Mouse (Mus musculus) activated CD4-positive, CD25-positive, alpha-beta regulatory T cell, adult 4 months (primary cell): ENCODE measurements around the gene Vtcn1. TPM values are rescaled to one million over a fixed set of nuclear protein-coding genes. Genes with fewer than 3 reads are reported as not detected.

ENCODE experiments used
- ATAC-seq: one replicate; pipeline ENCODE4 v1.8.0; 2017
- polyA plus RNA-seq, 2 experiments: library from polyadenylated mRNA; unstranded; fragments of 100-300 nt; shearing (Covaris generic); gene quantifications; one replicate each; pipeline ENCODE4 v1.2.1; 2017

The Vtcn1 gene
- polyA plus RNA-seq, 2 experiments from 2014 or later: not detected

- ATAC-seq: no peak
These were observed 97.5 kb downstream of the Vtcn1 start for GRCm38 (mm10) chr3:100922506-100923375.

GRCm38 (mm10) chr3:100924065-100924732, 98.9 kb downstream of the Vtcn1 start:
- ATAC-seq: no peak

GRCm38 (mm10) chr3:100925176-100925575, 99.9 kb downstream of the Vtcn1 start:
- ATAC-seq: no peak

- ATAC-seq: no peak
These were observed 106.2 kb downstream of the Vtcn1 start for GRCm38 (mm10) chr3:100931332-100932076.

GRCm38 (mm10) chr3:100932077-100932944, 107.1 kb downstream of the Vtcn1 start:
- no peak for ATAC-seq

GRCm38 (mm10) chr3:100935521-100935920, 110.3 kb downstream of the Vtcn1 start:
- no peak for ATAC-seq

GRCm38 (mm10) chr3:100936201-100936600, 110.9 kb downstream of the Vtcn1 start:
- no peak for ATAC-seq

GRCm38 (mm10) chr3:100938211-100938610, 113.0 kb downstream of the Vtcn1 start:
- no peak for ATAC-seq

- no peak for ATAC-seq
These were observed 115.3 kb downstream of the Vtcn1 start for GRCm38 (mm10) chr3:100940496-100941037.

Other genes with a start within 250 kb of the Vtcn1 start
- gene Man1a2, start 140.0 kb upstream of the Vtcn1 start, polyA plus RNA-seq: 10 to 100 TPM; 15.7 to 32.8 TPM
- gene Trim45, start 96.7 kb downstream of the Vtcn1 start, polyA plus RNA-seq: 1 to 10 TPM in 1 of 2 experiments, under 1 TPM in 1; 0.54 to 1.3 TPM
- 10 to 100 TPM; 13.0 to 14.8 TPM for gene Ttf2, start 144.2 kb downstream of the Vtcn1 start, polyA plus RNA-seq
- 10 to 100 TPM; 11.3 to 21.4 TPM for gene Cd101, start 204.1 kb downstream of the Vtcn1 start, polyA plus RNA-seq